Mouse (Mus musculus) small intestine, adult 2 months (tissue): ENCODE measurements around the gene Cdh22. TPM values are rescaled to one million over a fixed set of nuclear protein-coding genes. Genes with fewer than 3 reads are reported as not detected.

ENCODE experiments used
- H3K27ac ChIP-seq: fragments of 200-500 bp; 2 replicates; pipeline ENCODE4 v1.5.1; 2012; ENCODE audit warnings: low read depth, low read length, control low read depth, inconsistent platforms; ENCODE audit not compliant: insufficient read depth
- H3K27me3 ChIP-seq: fragments of 200-500 bp; 2 replicates; pipeline ENCODE4 v1.6.1; 2012; ENCODE audit warnings: mild to moderate bottlenecking, moderate library complexity, low read length, inconsistent platforms; ENCODE audit not compliant: control insufficient read depth, insufficient read depth
- H3K36me3 ChIP-seq: fragments of 200-500 bp; 2 replicates; pipeline ENCODE4 v1.6.1; 2012; ENCODE audit warnings: mild to moderate bottlenecking, low read length, control low read depth, inconsistent platforms; ENCODE audit not compliant: control insufficient read depth, insufficient read depth
- H3K4me1 ChIP-seq: fragments of 200-500 bp; 2 replicates; pipeline ENCODE4 v1.6.1; 2012; ENCODE audit warnings: low read length, inconsistent platforms, mixed read lengths; ENCODE audit not compliant: control insufficient read depth, insufficient read depth, insufficient read length
- H3K4me3 ChIP-seq: fragments of 200-500 bp; 2 replicates; pipeline ENCODE4 v1.5.1; 2012; ENCODE audit warnings: low read depth, mild to moderate bottlenecking, control low read depth, inconsistent platforms, low read length, moderate library complexity
- CTCF ChIP-seq: fragments of 200-500 bp; IDR thresholded peaks from 2 replicates; pipeline ENCODE4 v1.5.1; 2012; ENCODE audit warnings: low read depth, mild to moderate bottlenecking, control low read depth, inconsistent platforms, low read length, moderate library complexity, mixed read lengths; ENCODE audit not compliant: insufficient replicate concordance, insufficient read length; ENCODE audit errors: extremely low read depth
- POLR2A ChIP-seq: fragments of 200-500 bp; IDR thresholded peaks from 2 replicates; pipeline ENCODE4 v1.6.1; 2012; ENCODE audit warnings: low read depth, mild to moderate bottlenecking, control low read depth, inconsistent platforms, low read length, moderate library complexity
- WGBS: fragments of 180-500 bp; shearing (Covaris S2); methylation state at CpG from one replicate; pipeline ENCODE4 v1.1.7; 2018; 5-methylcytosine and 5-hydroxymethylcytosine counted together
- polyA plus RNA-seq: library from polyadenylated mRNA; depleted of rRNA; stranded (reverse); fragments of >200 nt; gene quantifications from 2 replicates; pipeline ENCODE4 v1.2.3, GENCODE M21; 2012

Gene Cdh22
- polyA plus RNA-seq, 1 experiment: 0.42 TPM

DNA sequence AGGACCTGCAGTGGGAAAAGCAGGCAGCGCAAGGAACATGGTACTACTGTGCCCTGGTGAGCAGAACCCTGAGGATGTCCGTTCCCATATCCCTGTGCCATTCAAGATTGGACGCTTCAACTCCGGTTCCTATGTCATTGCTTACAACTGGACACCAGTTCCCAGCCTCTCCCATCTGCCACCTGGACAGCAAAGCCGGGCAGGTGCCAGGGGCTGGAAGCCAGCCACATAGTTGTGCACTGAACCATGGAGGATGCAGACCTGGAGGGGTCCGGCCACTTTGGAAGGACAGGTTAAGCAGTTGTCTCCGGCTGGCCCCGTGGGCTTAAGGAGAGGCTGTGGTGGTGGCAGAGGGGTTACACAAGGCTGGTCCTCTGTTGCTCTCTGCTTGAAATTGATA is 17.7 kb upstream of the Cdh22 start:
- no peak overlapping the region for H3K4me3 ChIP-seq
- no peak overlapping the region for H3K27ac ChIP-seq
- TF ChIP-seq CTCF (no peak), POLR2A (no peak)
- WGBS: 74% methylated on average over 8 of the region's 8 CpGs
- H3K36me3 ChIP-seq: no peaks in the 10 kb centered on the region
- H3K4me1 ChIP-seq: no peaks in the 10 kb centered on the region
- no peaks in the 10 kb centered on the region; the same call in 1 of the 2 replicates for H3K27me3 ChIP-seq

DNA sequence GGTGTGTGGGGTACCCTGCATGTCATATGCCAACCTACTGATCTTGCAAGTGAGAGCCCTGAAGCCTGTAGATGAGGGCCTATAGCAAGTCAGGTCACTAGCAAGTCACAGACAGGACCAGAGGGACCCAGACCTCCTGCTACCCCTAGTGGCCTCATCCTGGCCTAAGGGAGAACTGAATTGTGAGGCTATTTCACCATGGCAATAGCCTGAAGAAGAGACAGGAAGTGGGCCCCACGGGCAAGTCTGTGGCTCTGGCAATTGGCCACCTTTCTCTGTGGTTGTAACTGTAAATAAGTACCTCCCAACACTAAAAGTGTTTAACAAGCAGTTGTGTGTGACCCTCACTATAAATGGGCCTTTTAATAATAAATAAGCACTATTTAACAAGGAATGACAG is 16.2 kb upstream of the Cdh22 start:
- H3K36me3 ChIP-seq: no peaks in the 10 kb centered on the region
- 17% methylated on average over 1 of the region's 1 CpGs for WGBS

DNA sequence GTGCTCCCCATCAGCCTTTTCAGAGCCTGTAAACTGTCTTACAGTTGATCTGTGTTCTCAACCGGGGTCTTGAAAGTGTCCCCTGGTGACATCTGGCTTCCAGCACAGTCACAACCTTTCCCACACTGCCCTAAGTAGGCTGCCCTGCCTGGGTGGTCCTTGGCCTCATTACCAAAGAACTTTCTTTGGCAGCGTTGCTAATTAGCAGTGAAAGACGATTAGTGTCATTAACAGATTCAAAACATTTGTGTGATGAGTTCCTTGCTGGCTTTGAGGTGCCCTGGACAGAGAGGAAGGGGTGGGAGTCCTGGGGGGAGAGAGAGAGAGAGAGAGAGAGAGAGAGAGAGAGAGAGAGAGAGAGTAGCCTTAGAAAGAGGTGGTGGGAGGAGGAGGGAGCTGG is 14.3 kb upstream of the Cdh22 start:
- WGBS: 46% methylated on average over 3 of the region's 3 CpGs
- H3K36me3 ChIP-seq: no peaks in the 10 kb centered on the region
- no peak overlapping the region for H3K4me3 ChIP-seq
- H3K4me1 ChIP-seq: no peaks in the 10 kb centered on the region
- H3K27ac ChIP-seq: no peak overlapping the region
- TF ChIP-seq POLR2A (no peak), CTCF (no peak)
- H3K27me3 ChIP-seq: peaks cover 4% of the 10 kb centered on the region; the same call in 1 of the 2 replicates

More for the DNA sequence above, 16.2 kb upstream of the Cdh22 start:
- Histone ChIP-seq H3K4me1 (no peaks in the 10 kb centered on the region), H3K27ac (no peak overlapping the region), H3K4me3 (no peak overlapping the region), H3K27me3 (no peaks in the 10 kb centered on the region; the same call in 1 of the 2 replicates)
- TF ChIP-seq CTCF (no peak), POLR2A (no peak)

DNA sequence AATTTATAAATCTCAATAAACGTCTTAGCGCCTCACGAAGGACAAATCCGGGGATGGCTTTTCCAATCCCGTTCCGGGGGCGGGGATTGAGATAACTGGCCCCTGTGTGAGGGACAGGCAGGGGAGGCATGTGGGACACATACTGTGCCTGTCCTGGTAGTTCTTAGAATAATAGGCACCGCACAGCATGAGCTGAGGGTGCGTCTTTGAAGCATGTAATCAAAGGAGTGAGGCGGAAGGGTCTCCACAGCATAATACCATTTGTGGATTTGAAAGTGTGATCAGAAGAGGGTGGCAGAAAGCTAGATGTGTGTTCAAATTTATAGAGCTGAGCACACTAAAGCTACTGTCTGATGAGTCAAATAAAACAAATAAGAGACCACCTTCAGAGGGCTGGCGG is 11.7 kb upstream of the Cdh22 start:
- Histone ChIP-seq H3K4me3 (no peak overlapping the region), H3K36me3 (no peaks in the 10 kb centered on the region), H3K27ac (no peak overlapping the region), H3K27me3 (peaks cover 21% of the 10 kb centered on the region), H3K4me1 (no peaks in the 10 kb centered on the region)
- WGBS: 30% methylated on average over 11 of the region's 11 CpGs
- TF ChIP-seq POLR2A (no peak), CTCF (no peak)

DNA sequence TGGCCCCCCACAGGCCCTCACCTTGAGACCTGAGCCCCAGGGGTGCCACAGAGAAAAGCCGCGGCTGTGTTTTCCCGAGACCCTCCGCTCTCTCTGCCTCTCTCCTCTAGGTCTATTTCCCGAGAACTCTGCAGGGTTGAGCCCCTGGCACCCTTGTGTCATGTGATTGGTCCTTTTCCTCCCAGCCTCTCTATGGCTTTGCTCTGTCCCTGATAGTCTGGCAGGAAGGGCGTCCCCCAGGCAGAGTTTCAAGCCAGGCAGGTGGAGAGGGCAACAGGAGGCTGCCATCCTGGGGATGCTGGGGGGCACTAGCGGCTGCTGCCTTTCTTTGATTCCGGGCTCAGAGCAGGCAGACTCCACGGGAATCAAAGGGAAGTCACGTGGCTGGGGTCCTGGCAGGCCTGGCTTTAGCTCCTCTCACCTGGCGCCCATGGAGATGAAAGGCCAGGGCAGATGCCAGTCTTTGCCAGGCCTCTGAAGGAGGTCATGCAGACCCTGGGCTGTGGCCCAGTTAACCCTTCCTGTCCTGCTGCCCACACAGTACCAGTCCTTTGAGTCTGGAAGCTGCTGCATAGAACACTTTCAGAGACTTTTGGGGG is 8.6 kb upstream of the Cdh22 start:
- WGBS: 12% methylated on average over 11 of the region's 11 CpGs
- H3K27me3 ChIP-seq: peaks cover 34% of the 10 kb centered on the region
- H3K4me1 ChIP-seq: no peaks in the 10 kb centered on the region
- TF ChIP-seq POLR2A (no peak), CTCF (no peak)
- H3K27ac ChIP-seq: no peak overlapping the region
- H3K4me3 ChIP-seq: no peak overlapping the region
- H3K36me3 ChIP-seq: no peaks in the 10 kb centered on the region

DNA sequence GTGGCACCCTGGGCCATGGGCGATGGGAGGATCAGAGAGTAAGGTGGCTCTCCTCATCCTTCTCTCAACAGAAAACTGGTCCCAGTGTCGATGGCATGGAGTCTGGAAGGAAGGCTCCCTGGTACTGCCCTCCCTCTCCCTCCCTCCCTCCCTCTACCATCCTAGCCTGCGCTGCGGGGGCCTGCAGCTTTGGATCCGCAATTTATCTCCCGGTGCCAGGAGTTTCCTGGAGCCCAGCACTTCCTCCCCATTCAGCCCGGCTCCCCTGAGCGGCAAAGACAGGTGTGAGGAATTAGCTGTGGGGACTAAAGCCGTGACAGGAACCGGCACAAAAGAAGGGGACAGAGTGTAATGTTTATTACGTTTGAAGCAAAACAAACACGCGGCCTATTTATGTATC is 7.9 kb upstream of the Cdh22 start:
- no peaks in the 10 kb centered on the region for H3K36me3 ChIP-seq
- H3K27me3 ChIP-seq: peaks cover 34% of the 10 kb centered on the region
- no peaks in the 10 kb centered on the region for H3K4me1 ChIP-seq
- 7% methylated on average over 13 of the region's 13 CpGs for WGBS
- no peak overlapping the region for H3K27ac ChIP-seq
- TF ChIP-seq CTCF (no peak), POLR2A (no peak)
- no peak overlapping the region for H3K4me3 ChIP-seq

DNA sequence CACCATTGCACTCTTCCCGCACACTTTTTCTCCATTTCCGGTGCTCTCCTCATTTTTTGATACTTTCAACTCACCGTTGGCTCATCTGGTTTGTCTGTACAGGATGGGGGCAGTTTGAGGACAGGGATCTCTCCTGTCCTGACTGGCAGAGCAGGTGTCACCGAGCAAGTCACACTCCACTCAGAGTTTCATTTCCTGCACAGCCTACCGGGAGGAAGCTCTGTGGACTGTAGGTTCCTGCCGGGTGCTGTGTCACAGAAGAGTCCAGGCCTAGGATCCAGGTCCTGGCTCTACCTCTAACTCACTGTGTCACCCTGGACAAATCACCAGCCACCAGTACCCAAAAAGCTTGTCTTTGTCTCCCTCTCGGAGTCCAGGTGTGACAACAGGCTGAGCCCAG is 7.1 kb upstream of the Cdh22 start:
- TF ChIP-seq POLR2A: no peak
- no peak for TF ChIP-seq CTCF
- no peaks in the 10 kb centered on the region for H3K4me1 ChIP-seq
- H3K36me3 ChIP-seq: no peaks in the 10 kb centered on the region
- WGBS: 52% methylated on average over 7 of the region's 7 CpGs
- no peak overlapping the region for H3K4me3 ChIP-seq
- H3K27me3 ChIP-seq: peaks cover 39% of the 10 kb centered on the region
- no peak overlapping the region for H3K27ac ChIP-seq
